Mouse (Mus musculus) liver, embryonic 14.5 days (tissue): ENCODE data around the gene Moap1.

Experiments used
- CTCF ChIP-seq: IDR thresholded peaks from 2 replicates; pipeline ENCODE4 v1.5.1; 2016; ENCODE audit warnings: antibody characterized with exemption, low read depth, control low read depth
- EP300 ChIP-seq: IDR thresholded peaks from 2 replicates; pipeline ENCODE4 v1.6.1; 2016; ENCODE audit warnings: antibody characterized with exemption, low read depth

DNA sequence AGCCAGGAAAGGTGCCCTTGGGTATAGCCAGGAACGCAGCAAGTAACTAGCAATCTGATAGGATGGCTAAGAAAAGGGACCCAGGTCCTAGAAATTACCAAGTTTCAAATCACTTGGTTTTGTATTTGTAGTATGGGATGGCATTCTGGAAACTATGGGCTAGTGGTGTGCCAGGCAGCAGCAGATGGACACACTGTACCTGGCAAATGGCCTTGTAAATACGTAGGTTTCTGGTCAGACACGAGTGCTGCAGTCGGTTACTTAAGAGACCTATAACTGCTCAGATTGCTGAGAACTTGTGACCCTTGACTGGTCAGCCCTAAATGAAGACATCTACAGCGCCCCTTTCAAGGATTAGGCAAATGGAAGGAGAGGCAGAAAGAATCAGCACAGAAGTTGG is 34.7 kb upstream of the Moap1 start:
- TF ChIP-seq CTCF (no peak), EP300 (no peak)
